Mouse (Mus musculus) kidney, postnatal 4 days (tissue): ENCODE measurements around the gene Dpep3.

ENCODE experiments used
- DNase-seq, 2 experiments: peaks; one replicate each; pipeline ENCODE4 v3.0.0; 2021; ENCODE audit warnings: mixed read lengths in 2 of 2

Gene Dpep3

GRCm38 (mm10) chr8:105935105-105935504 is 44.1 kb downstream of the Dpep3 start:
- DNase-seq = no peak

DNA sequence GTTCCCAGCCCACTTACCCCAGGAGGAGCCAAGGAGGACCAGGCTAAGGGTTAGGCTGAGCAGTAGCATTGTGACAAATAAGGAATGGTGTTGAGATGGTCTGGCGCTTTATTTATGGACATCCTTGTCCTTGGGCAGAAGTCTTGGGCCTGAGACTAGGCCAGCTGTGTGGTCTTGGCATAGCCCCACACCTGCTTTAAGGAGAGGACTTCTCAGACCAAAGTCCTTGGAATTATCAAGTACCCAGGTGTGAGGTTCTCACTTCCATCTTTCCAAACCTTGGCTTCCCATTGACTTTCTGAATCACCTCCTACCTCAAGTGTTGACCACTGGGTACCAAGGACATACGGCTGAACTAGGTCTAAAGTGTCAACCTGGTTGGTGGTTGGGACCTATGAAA is 45.5 kb downstream of the Dpep3 start, which contains the start of gene Ctrl:
TSS of gene Ctrl (minus strand) at position 101 of the 400 bp plus-strand sequence.
- no peak for DNase-seq

GRCm38 (mm10) chr8:105932525-105932924 is 46.7 kb downstream of the Dpep3 start:
- DNase-seq = no peak

- DNase-seq = no peak
These were observed 48.0 kb downstream of the Dpep3 start for GRCm38 (mm10) chr8:105931271-105931670.

DNA sequence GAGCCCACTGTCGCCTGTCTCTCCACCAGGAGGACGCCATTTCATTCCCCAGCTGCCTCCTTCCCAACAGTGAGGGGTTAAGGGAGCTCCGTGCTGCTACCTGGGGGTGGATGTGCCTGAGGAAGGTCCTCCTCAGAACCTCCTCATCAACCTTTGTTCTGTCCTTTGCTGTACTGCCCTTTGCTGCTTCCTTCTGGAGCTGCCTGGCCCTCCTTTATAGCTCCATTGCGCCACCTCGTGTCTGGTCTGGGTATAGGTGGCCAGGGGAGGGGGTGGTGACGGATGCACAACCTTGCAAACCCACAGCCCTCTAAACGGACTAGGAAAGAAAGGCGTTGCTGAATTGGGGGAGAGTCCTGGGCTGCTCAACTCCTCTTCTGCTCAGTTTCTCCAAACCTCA is 48.6 kb downstream of the Dpep3 start:
- peak; percentile 90 to 92 for DNase-seq

GRCm38 (mm10) chr8:105925123-105925522 is 54.1 kb downstream of the Dpep3 start:
- no peak for DNase-seq
